Mouse (Mus musculus) activated CD4-positive, CD25-positive, alpha-beta regulatory T cell (primary cell): ENCODE measurements around the gene Dock2. TPM values are rescaled to one million over a fixed set of nuclear protein-coding genes. Genes with fewer than 3 reads are reported as not detected.

ENCODE experiments used
- polyA plus RNA-seq, 2 experiments: library from polyadenylated mRNA; unstranded; fragments of 100-300 nt; shearing (Covaris generic); gene quantifications; one replicate each; pipeline ENCODE4 v1.2.1; 2017

Dock2 gene
- 100 to 1,000 TPM; 257 to 470 TPM for polyA plus RNA-seq

DNA sequence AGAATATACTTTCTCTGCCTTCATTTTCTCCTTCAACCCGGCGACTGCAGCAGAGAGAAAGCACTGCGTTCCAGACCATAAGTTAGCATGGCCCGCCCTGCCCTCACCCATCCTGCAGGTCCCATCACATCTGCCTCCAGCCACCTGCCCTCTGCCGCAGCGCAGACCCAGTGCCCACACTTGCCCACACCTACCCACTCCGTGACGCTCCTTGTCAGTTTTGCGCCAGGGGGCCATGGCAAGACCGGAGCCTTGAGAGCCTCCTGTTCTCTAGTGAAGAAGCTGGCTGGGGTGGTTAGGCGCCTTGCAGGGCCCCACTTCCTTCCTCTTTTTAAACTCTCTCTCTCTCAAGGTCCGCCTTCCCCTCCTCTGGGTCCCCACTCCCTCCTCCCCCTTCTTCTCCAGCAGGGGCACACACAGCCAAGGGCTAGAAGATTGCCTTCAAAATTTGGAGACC is at the start of gene Dock2:
Gene Dock2 (minus strand): TSS at position 306 of the 457 bp plus-strand sequence.

DNA sequence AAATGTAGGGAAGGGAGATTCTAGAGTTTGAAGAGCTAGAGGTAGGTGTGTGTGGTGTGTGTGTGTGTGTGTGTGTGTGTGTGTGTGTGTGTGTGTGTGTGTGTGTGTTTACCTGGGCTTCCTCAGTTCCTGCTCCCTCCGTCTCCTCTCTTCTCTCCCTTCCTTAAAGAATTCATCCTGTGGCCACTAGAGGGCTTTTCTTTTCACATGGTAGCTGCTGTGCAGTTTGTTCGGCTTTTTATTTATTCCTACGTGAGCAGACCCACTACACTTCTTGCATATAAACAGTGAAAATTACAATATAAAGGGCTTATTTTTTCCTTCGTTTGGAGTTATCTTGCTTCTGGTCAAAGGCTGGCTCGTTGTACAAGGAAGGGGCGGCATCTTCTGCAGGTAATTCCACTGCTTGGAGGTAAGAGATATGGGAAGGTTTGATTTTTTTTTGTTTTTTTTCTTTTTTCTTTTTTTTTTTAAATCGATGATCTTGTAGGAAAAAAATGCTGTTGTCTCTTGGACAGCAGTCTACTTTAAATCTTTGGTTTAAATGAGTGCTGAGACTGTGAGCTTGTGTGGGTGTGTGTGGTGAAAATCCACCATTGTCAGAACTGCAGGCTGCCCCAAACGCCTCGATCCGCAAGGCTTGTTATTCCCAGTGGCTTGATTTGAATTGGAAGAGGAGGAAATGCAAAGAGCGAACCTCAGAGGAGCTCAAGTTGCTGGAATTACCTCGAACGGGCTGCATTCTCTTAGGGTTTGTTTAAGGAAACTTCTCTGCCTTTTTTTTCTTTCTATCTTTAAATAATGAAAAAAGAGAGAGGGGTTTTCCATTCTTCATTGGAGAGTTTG is 468.9 kb downstream of the Dock2 start, which contains the start of gene Fam196b:
Gene Fam196b (plus strand): TSS at position 289 of the 846 bp plus-strand sequence.

DNA sequence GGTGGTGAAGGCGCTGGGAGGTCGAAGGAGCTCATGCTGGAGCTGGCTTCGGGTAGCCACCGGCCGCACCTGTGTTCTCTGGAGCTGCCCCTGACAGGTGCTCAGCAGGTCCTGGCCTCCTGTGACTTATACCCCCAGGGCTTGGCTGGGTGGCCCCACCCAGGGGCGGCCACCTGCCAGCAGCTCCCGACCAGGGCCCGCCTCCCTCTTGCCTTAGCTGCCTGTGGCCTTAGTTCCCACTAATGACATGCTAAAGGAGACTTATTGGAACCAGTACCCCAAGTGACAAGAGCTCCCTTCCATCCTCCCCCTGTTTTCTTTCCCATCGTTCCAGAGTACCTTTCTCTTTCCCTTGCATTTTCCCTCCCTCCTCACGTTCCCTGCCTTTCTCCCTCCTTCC is 575.7 kb downstream of the Dock2 start, which contains the start of gene Foxi1:
Gene Foxi1 (minus strand): TSS at position 101 of the 400 bp plus-strand sequence.

Other genes starting within 250 kb of the Dock2 start
- gene Spdl1, start 49.7 kb upstream of the Dock2 start, polyA plus RNA-seq, result 1 to 10 TPM; 4.5 to 8.3 TPM